Mouse (Mus musculus): ENCODE results near the gene Abcc1. TPM values are rescaled to one million over a fixed set of nuclear protein-coding genes. Genes with fewer than 3 reads are reported as not detected.

Gene Abcc1
- polyA plus RNA-seq, 1 experiment from 2014 or later, result 2.6 TPM

DNA sequence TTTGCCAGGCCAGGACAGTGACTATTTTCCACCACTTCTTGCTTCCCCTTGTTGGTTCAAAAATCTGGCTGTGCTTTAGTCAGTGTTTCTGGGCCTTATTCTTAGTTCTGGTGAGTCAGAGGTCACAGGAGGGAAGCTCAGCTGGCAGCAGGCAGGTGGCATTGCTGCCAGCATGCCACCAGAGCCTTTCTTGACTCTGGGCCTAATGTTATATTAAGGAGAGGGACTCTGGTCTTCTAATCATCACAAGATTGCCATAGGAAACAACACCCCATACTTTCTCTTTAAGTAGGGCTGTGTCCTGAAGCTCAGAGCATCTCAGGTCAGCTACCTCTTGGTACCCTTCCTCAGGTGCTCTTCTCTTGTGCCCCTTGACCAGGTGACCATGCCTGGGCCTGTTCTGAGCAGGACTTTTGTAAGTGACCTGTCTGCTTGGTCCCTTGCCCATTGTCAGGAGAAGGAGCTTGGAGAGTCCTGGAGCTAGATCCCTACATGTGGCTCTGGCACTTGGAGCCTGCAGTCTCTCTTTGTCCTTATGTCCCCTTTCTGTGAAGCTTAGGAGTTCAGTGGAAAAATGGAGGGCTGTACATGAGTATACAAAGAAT, 19.8 kb downstream of the Abcc1 start:
- no peaks in the 10 kb centered on the region for H3K36me3 ChIP-seq (ENCODE audit: control insufficient read depth, insufficient read depth)
- H3K4me1 ChIP-seq (replicated peaks; ENCODE audit: control insufficient read depth, insufficient read depth, low read length), result no peaks in the 10 kb centered on the region
- no peaks in the 10 kb centered on the region for H3K27me3 ChIP-seq (replicated peaks; ENCODE audit: control insufficient read depth, insufficient read depth, low read length)
- no peak overlapping the region for H3K4me3 ChIP-seq (ENCODE audit: low read depth, low read length)
- no peak for ATAC-seq
- H3K9me3 ChIP-seq (ENCODE audit: control insufficient read depth), result no peaks in the 10 kb centered on the region
- H3K9ac ChIP-seq (ENCODE audit: low read depth, low read length), result no peak overlapping the region
- no peak overlapping the region for H3K27ac ChIP-seq (ENCODE audit: low read depth, low read length)
- TF ChIP-seq CTCF (IDR thresholded peaks at IDR 0.05; ENCODE audit: low read depth), result no peak
- no peak overlapping the region for H3K4me2 ChIP-seq (replicated peaks; ENCODE audit: low read depth)

GRCm38 (mm10) chr16:14399303-14399702, 37.9 kb downstream of the Abcc1 start:
- Histone ChIP-seq H3K9me3 (ENCODE audit: control insufficient read depth) (no peaks in the 10 kb centered on the region), H3K4me3 (ENCODE audit: low read depth, low read length) (no peak overlapping the region), H3K36me3 (ENCODE audit: control insufficient read depth, insufficient read depth) (0 out of 2 replicates have a peak, but pooled peaks cover 7% of the 10 kb centered on the region), H3K27ac (ENCODE audit: low read depth, low read length) (no peak overlapping the region), H3K27me3 (replicated peaks; ENCODE audit: control insufficient read depth, insufficient read depth, low read length) (no peaks in the 10 kb centered on the region), H3K4me1 (replicated peaks; ENCODE audit: control insufficient read depth, insufficient read depth, low read length) (no peaks in the 10 kb centered on the region), H3K4me2 (replicated peaks; ENCODE audit: low read depth) (no peak overlapping the region), H3K9ac (ENCODE audit: low read depth, low read length) (no peak overlapping the region)
- TF ChIP-seq CTCF (IDR thresholded peaks at IDR 0.05; ENCODE audit: low read depth), result no peak
- ATAC-seq, result no peak
- WGBS, result 90% methylated on average over 4 of the region's 4 CpGs

- H3K36me3 ChIP-seq (ENCODE audit: control insufficient read depth, insufficient read depth), result peaks cover 3% of the 10 kb centered on the region; the same call in 1 of the 2 replicates
- no peak for TF ChIP-seq CTCF (IDR thresholded peaks at IDR 0.05; ENCODE audit: low read depth)
- H3K4me3 ChIP-seq (ENCODE audit: low read depth, low read length), result no peak overlapping the region
- no peaks in the 10 kb centered on the region for H3K4me1 ChIP-seq (replicated peaks; ENCODE audit: control insufficient read depth, insufficient read depth, low read length)
- no peak overlapping the region for H3K4me2 ChIP-seq (replicated peaks; ENCODE audit: low read depth)
- ATAC-seq, result no peak
- 92% methylated on average over 2 of the region's 2 CpGs for WGBS
- no peaks in the 10 kb centered on the region for H3K9me3 ChIP-seq (ENCODE audit: control insufficient read depth)
- H3K27ac ChIP-seq (ENCODE audit: low read depth, low read length), result no peak overlapping the region
- H3K9ac ChIP-seq (ENCODE audit: low read depth, low read length), result no peak overlapping the region
- no peaks in the 10 kb centered on the region for H3K27me3 ChIP-seq (replicated peaks; ENCODE audit: control insufficient read depth, insufficient read depth, low read length)
These were observed 42.1 kb downstream of the Abcc1 start for GRCm38 (mm10) chr16:14403507-14403906.

GRCm38 (mm10) chr16:14405636-14406035, 44.3 kb downstream of the Abcc1 start:
- Histone ChIP-seq H3K36me3 (ENCODE audit: control insufficient read depth, insufficient read depth) (peaks cover 6% of the 10 kb centered on the region), H3K9ac (ENCODE audit: low read depth, low read length) (no peak overlapping the region), H3K4me2 (replicated peaks; ENCODE audit: low read depth) (no peak overlapping the region), H3K9me3 (ENCODE audit: control insufficient read depth) (no peaks in the 10 kb centered on the region), H3K27ac (ENCODE audit: low read depth, low read length) (no peak overlapping the region), H3K4me1 (replicated peaks; ENCODE audit: control insufficient read depth, insufficient read depth, low read length) (no peaks in the 10 kb centered on the region), H3K4me3 (ENCODE audit: low read depth, low read length) (no peak overlapping the region), H3K27me3 (replicated peaks; ENCODE audit: control insufficient read depth, insufficient read depth, low read length) (no peaks in the 10 kb centered on the region)
- no peak for TF ChIP-seq CTCF (IDR thresholded peaks at IDR 0.05; ENCODE audit: low read depth)
- ATAC-seq, result no peak
- WGBS, result 98% methylated on average over 6 of the region's 6 CpGs

- TF ChIP-seq CTCF (IDR thresholded peaks at IDR 0.05; ENCODE audit: low read depth), result no peak
- H3K36me3 ChIP-seq (ENCODE audit: control insufficient read depth, insufficient read depth), result peaks cover 14% of the 10 kb centered on the region
- no peaks in the 10 kb centered on the region for H3K4me1 ChIP-seq (replicated peaks; ENCODE audit: control insufficient read depth, insufficient read depth, low read length)
- H3K9ac ChIP-seq (ENCODE audit: low read depth, low read length), result no peak overlapping the region
- no peak overlapping the region for H3K4me2 ChIP-seq (replicated peaks; ENCODE audit: low read depth)
- WGBS, result 90% methylated on average over 2 of the region's 2 CpGs
- ATAC-seq, result no peak
- H3K27me3 ChIP-seq (replicated peaks; ENCODE audit: control insufficient read depth, insufficient read depth, low read length), result no peaks in the 10 kb centered on the region
- no peaks in the 10 kb centered on the region for H3K9me3 ChIP-seq (ENCODE audit: control insufficient read depth)
- H3K4me3 ChIP-seq (ENCODE audit: low read depth, low read length), result no peak overlapping the region
- no peak overlapping the region for H3K27ac ChIP-seq (ENCODE audit: low read depth, low read length)
These were observed 47.8 kb downstream of the Abcc1 start for GRCm38 (mm10) chr16:14409124-14409523.

- H3K27me3 ChIP-seq (replicated peaks; ENCODE audit: control insufficient read depth, insufficient read depth, low read length), result no peaks in the 10 kb centered on the region
- H3K9me3 ChIP-seq (ENCODE audit: control insufficient read depth), result no peaks in the 10 kb centered on the region
- no peaks in the 10 kb centered on the region for H3K4me1 ChIP-seq (replicated peaks; ENCODE audit: control insufficient read depth, insufficient read depth, low read length)
- H3K4me3 ChIP-seq (ENCODE audit: low read depth, low read length), result no peak overlapping the region
- no peak overlapping the region for H3K27ac ChIP-seq (ENCODE audit: low read depth, low read length)
- H3K36me3 ChIP-seq (ENCODE audit: control insufficient read depth, insufficient read depth), result peaks cover 17% of the 10 kb centered on the region
- no peak overlapping the region for H3K9ac ChIP-seq (ENCODE audit: low read depth, low read length)
- no peak for ATAC-seq
- WGBS, result 85% methylated on average over 3 of the region's 3 CpGs
- H3K4me2 ChIP-seq (replicated peaks; ENCODE audit: low read depth), result no peak overlapping the region
- TF ChIP-seq CTCF (IDR thresholded peaks at IDR 0.05; ENCODE audit: low read depth), result no peak
These were observed 48.4 kb downstream of the Abcc1 start for GRCm38 (mm10) chr16:14409776-14410175.

DNA sequence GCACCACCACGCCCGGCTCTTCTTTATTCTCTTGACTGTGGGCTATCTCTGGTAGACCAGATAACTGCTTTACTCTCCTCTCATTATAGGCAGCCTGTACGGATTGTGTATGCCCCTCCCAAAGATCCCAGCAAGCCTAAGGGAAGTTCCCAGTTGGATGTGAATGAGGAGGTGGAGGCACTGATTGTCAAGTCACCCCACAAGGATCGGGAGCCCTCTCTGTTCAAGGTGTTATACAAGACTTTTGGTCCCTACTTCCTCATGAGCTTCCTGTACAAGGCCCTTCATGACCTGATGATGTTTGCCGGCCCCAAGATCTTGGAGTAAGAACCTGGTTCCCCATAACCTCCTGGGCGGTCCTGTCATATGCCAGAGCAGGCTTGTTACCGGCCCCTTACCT, 49.3 kb downstream of the Abcc1 start:
- TF ChIP-seq CTCF (IDR thresholded peaks at IDR 0.05; ENCODE audit: low read depth), result no peak
- Histone ChIP-seq H3K4me1 (replicated peaks; ENCODE audit: control insufficient read depth, insufficient read depth, low read length) (no peaks in the 10 kb centered on the region), H3K36me3 (ENCODE audit: control insufficient read depth, insufficient read depth) (peaks cover 14% of the 10 kb centered on the region), H3K4me2 (replicated peaks; ENCODE audit: low read depth) (no peak overlapping the region), H3K27me3 (replicated peaks; ENCODE audit: control insufficient read depth, insufficient read depth, low read length) (no peaks in the 10 kb centered on the region), H3K9ac (ENCODE audit: low read depth, low read length) (no peak overlapping the region), H3K4me3 (ENCODE audit: low read depth, low read length) (no peak overlapping the region), H3K9me3 (ENCODE audit: control insufficient read depth) (no peaks in the 10 kb centered on the region), H3K27ac (ENCODE audit: low read depth, low read length) (no peak overlapping the region)
- ATAC-seq, result no peak
- WGBS, result 85% methylated on average over 7 of the region's 7 CpGs

Measured in intestine, postnatal 0 days (tissue).